Mouse (Mus musculus) MEL (cell line): ENCODE results near the gene Tmem267. TPM values are rescaled to one million over a fixed set of nuclear protein-coding genes. Genes with fewer than 3 reads are reported as not detected.

Source experiments
- DNase-seq: peaks from one replicate; pipeline ENCODE4 v3.0.0; 2011; ENCODE audit warnings: low read depth, low spot score
- H3K27ac ChIP-seq: 2 replicates; pipeline ENCODE4 v1.5.1; 2012; ENCODE audit warnings: low read depth, mild to moderate bottlenecking, control low read depth, low read length, moderate library complexity; ENCODE audit not compliant: control insufficient read depth
- H3K27me3 ChIP-seq, 2 experiments: fragments of 150-350 bp in 1 of 2; sonication (generic) in 1 of 2; 2 replicates each; pipeline ENCODE4 v1.6.1; 2012; ENCODE audit warnings: low read length in 2 of 2, mild to moderate bottlenecking in 2 of 2, improper control_type of control experiment in 1 of 2, moderate library complexity in 1 of 2; ENCODE audit not compliant: insufficient read depth in 2 of 2, control insufficient read depth in 1 of 2
- H3K36me3 ChIP-seq, 2 experiments: 2 replicates each; pipeline ENCODE4 v1.6.1; 2012 to 2014; ENCODE audit warnings: low read length in 2 of 2, improper control_type of control experiment in 1 of 2, inconsistent platforms in 1 of 2, mild to moderate bottlenecking in 1 of 2; ENCODE audit not compliant: insufficient read depth in 2 of 2, control insufficient read depth in 1 of 2
- H3K4me1 ChIP-seq, 2 experiments: fragments of 150-350 bp in 1 of 2; sonication (generic) in 1 of 2; 2 replicates each; pipeline ENCODE4 v1.6.1; 2012; ENCODE audit warnings: low read length in 2 of 2, improper control_type of control experiment in 1 of 2, mild to moderate bottlenecking in 1 of 2; ENCODE audit not compliant: insufficient read depth in 2 of 2, control insufficient read depth in 1 of 2
- H3K4me3 ChIP-seq, 2 experiments: fragments of 150-350 bp in 1 of 2; sonication (generic) in 1 of 2; 2 replicates each; pipeline ENCODE4 v1.5.1; 2012; ENCODE audit warnings: low read depth in 2 of 2, low read length in 2 of 2, mild to moderate bottlenecking in 2 of 2, moderate library complexity in 2 of 2, control low read depth in 1 of 2, improper control_type of control experiment in 1 of 2; ENCODE audit not compliant: control insufficient read depth in 1 of 2, insufficient read depth in 1 of 2
- H3K79me2 ChIP-seq: 2 replicates; pipeline ENCODE4 v1.6.1; 2012; ENCODE audit warnings: mild to moderate bottlenecking, low read length, moderate library complexity; ENCODE audit not compliant: control insufficient read depth, poor library complexity, insufficient read depth
- H3K9ac ChIP-seq: 2 replicates; pipeline ENCODE4 v1.6.1; 2012; ENCODE audit warnings: low read depth, mild to moderate bottlenecking, control low read depth, low read length, moderate library complexity; ENCODE audit not compliant: control insufficient read depth, poor library complexity, severe bottlenecking
- H3K9me3 ChIP-seq: fragments of 150-350 bp; sonication (generic); replicated peaks from 2 replicates; pipeline ENCODE4 v1.6.1; 2012; ENCODE audit warnings: mild to moderate bottlenecking, low read length, improper control_type of control experiment, moderate library complexity; ENCODE audit not compliant: insufficient read depth
- CHD1 ChIP-seq: IDR thresholded peaks from 2 replicates; pipeline ENCODE4 v1.6.1; 2012; ENCODE audit warnings: low read depth, mild to moderate bottlenecking, inconsistent platforms, low read length, improper control_type of control experiment
- CHD2 ChIP-seq: IDR thresholded peaks from 2 replicates; pipeline ENCODE4 v1.6.1; 2011; ENCODE audit warnings: low read length, improper control_type of control experiment
- ELF1 ChIP-seq: IDR thresholded peaks from 2 replicates; pipeline ENCODE4 v1.6.1; 2014; ENCODE audit warnings: low read depth, mild to moderate bottlenecking, inconsistent platforms, low read length, improper control_type of control experiment, moderate library complexity
- GATA1 ChIP-seq: IDR thresholded peaks from 2 replicates; pipeline ENCODE4 v1.6.1; 2011; ENCODE audit warnings: low read depth, low read length, improper control_type of control experiment
- JUND ChIP-seq: IDR thresholded peaks from 2 replicates; pipeline ENCODE4 v1.6.1; 2011; ENCODE audit warnings: low read depth, mild to moderate bottlenecking, improper control_type of control experiment, low read length
- KAT2A ChIP-seq: conservative IDR thresholded peaks from 2 replicates; pipeline ENCODE4 v1.6.1; 2012; ENCODE audit warnings: low read depth, low read length, improper control_type of control experiment, inconsistent platforms
- MAZ ChIP-seq: IDR thresholded peaks from 2 replicates; pipeline ENCODE4 v1.6.1; 2012; ENCODE audit warnings: low read depth, mild to moderate bottlenecking, inconsistent platforms, low read length, improper control_type of control experiment
- RAD21 ChIP-seq: IDR thresholded peaks from 2 replicates; pipeline ENCODE4 v1.6.1; 2011; ENCODE audit warnings: mild to moderate bottlenecking, low read depth, low read length, improper control_type of control experiment
- SMC3 ChIP-seq: IDR thresholded peaks from 2 replicates; pipeline ENCODE4 v1.6.1; 2011; ENCODE audit warnings: low read depth, low read length, improper control_type of control experiment
- TBP ChIP-seq: IDR thresholded peaks from 2 replicates; pipeline ENCODE4 v1.8.0; 2011; ENCODE audit warnings: low read depth, low read length, improper control_type of control experiment
- TCF12 ChIP-seq: IDR thresholded peaks from 2 replicates; pipeline ENCODE4 v1.6.1; 2014; ENCODE audit warnings: low read depth, mild to moderate bottlenecking, inconsistent platforms, low read length, improper control_type of control experiment, moderate library complexity
- USF1 ChIP-seq: IDR thresholded peaks from 2 replicates; pipeline ENCODE4 v1.6.1; 2014; ENCODE audit warnings: low read depth, mild to moderate bottlenecking, inconsistent platforms, low read length, improper control_type of control experiment, moderate library complexity
- USF2 ChIP-seq, 2 experiments: IDR thresholded peaks; 2 replicates each; pipeline ENCODE4 v1.6.1; 2011 to 2012; ENCODE audit warnings: improper control_type of control experiment in 2 of 2, low read length in 2 of 2, borderline replicate concordance in 1 of 2, inconsistent platforms in 1 of 2, low read depth in 1 of 2, mild to moderate bottlenecking in 1 of 2; ENCODE audit not compliant: insufficient read depth in 1 of 2
- ZC3H11A ChIP-seq: IDR thresholded peaks from 2 replicates; pipeline ENCODE4 v1.6.1; 2012; ENCODE audit warnings: low read depth, mild to moderate bottlenecking, inconsistent platforms, low read length, improper control_type of control experiment
- ZKSCAN1 ChIP-seq: IDR thresholded peaks from 2 replicates; pipeline ENCODE4 v1.6.1; 2012; ENCODE audit warnings: low read depth, mild to moderate bottlenecking, inconsistent platforms, low read length, improper control_type of control experiment, moderate library complexity
- ZMIZ1 ChIP-seq: IDR thresholded peaks from 2 replicates; pipeline ENCODE4 v1.6.1; 2012; ENCODE audit warnings: low read depth, mild to moderate bottlenecking, inconsistent platforms, low read length, improper control_type of control experiment, moderate library complexity
- ZNF384 ChIP-seq: IDR thresholded peaks from 2 replicates; pipeline ENCODE4 v1.6.1; 2012; ENCODE audit warnings: low read depth, mild to moderate bottlenecking, inconsistent platforms, low read length, improper control_type of control experiment
- polyA plus RNA-seq, 2 experiments: library from polyadenylated mRNA; stranded (reverse) in 1 of 2; unstranded in 1 of 2; fragments of >175 nt in 1 of 2; fragments of >200 nt in 1 of 2; gene quantifications; 2 replicates each; pipeline versions ENCODE4 v1.2.1 to v1.2.4; 2012; ENCODE audit warnings: low replicate concordance in 2 of 2, low read depth in 1 of 2; ENCODE audit not compliant: insufficient read length in 2 of 2, insufficient read depth in 1 of 2, missing spikeins in 1 of 2
- total RNA-seq: library from RNA; depleted of rRNA; stranded (reverse); fragments of 300-350 nt; gene quantifications from 2 replicates; pipeline ENCODE4 v1.2.3, GENCODE M21; 2012

The Tmem267 gene
- total and polyA plus RNA-seq, 3 experiments, result 3.9 to 8.3 TPM; not detected in 1

DNA sequence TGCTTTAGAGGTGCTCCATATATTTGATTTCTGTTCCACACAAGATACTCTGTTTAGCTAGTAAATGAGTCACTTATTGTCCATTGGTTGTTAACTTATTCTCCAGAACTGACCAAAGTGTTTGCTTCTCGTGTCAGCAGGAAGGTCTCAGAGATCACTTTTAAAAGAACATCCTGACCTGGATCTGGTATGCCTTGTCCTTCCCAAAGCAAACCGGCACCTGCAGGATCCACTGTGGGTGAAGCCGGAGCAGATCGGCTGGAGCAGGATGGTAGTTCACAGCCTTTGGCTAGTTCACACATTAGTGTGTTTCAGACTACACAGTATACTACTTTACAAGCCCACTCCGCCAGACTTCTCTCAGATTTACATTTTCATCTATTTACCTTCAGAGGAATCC is 150.6 kb downstream of the Tmem267 start:
- Histone ChIP-seq H3K9ac (no peak overlapping the region), H3K9me3 (no peaks in the 10 kb centered on the region), H3K36me3 (no peaks in the 10 kb centered on the region), H3K27ac (no peak overlapping the region), H3K4me3 (no peak overlapping the region), H3K4me1 (no peaks in the 10 kb centered on the region), H3K27me3 (no peaks in the 10 kb centered on the region), H3K79me2 (no peaks in the 10 kb centered on the region)
- TF ChIP-seq TBP (no peak), RAD21 (no peak), ZC3H11A (no peak), TCF12 (no peak), ELF1 (no peak), USF1 (no peak), CHD2 (no peak), CHD1 (no peak), ZNF384 (no peak), USF2 (IDR thresholded peaks at IDR 0.05; ENCODE audit: borderline replicate concordance in 1 of 2, insufficient read depth in 1 of 2, low read depth in 1 of 2, low read length in 2 of 2) (no peak), MAZ (no peak), GATA1 (no peak), ZMIZ1 (no peak), SMC3 (no peak), KAT2A (no peak)
- DNase-seq, result no peak

DNA sequence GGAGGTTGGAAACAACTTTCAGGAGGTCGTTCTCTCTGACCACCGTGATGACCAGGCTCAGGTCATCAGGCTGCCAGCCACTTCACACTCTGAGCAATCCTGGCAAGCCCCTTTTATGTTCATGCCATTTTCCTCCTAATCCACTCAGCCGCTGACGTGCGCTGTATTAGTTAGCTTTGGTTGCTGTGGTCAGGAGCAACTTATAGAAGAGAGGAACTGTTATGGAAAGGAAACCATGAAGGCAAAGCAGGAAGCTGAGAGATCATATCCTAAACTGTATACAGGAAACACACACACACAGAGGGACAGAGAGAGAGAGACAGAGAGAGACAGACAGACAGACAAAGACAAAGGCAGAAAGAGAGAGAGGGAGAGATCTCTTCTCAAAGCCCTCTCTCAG is 151.5 kb downstream of the Tmem267 start:
- Histone ChIP-seq H3K4me3 (no peak overlapping the region), H3K27me3 (no peaks in the 10 kb centered on the region)
- DNase-seq, result no peak
- TF ChIP-seq JUND (no peak), ZKSCAN1 (no peak), CHD2 (no peak)
- TF ChIP-seq, all 39 proteins: peak for 0
- Histone ChIP-seq H3K9me3 (no peaks in the 10 kb centered on the region), H3K27ac (no peak overlapping the region), H3K36me3 (no peaks in the 10 kb centered on the region), H3K9ac (no peak overlapping the region), H3K79me2 (no peaks in the 10 kb centered on the region), H3K4me1 (no peaks in the 10 kb centered on the region)
